Comparison of ENCODE assay signal across 34 mouse cellular contexts in genomic region chr16:20551691-20552090, GRCm38 (mm10). TPM values are rescaled to one million over a fixed set of nuclear protein-coding genes. Genes with fewer than 3 reads are reported as not detected.
"Had no signal": no experiment of that assay in that cellular context is flagged by ENCODE, and none has a peak within 500 bp of the region (broad histone marks: within the 10 kb centered on the region; RNA-seq: fewer than 3 reads in every experiment).

No protein-coding gene starts in this region.

- H3K4me3 ChIP-seq: heart, embryonic 10.5 days; heart, embryonic 13.5 days; heart, embryonic 15.5 days; hindbrain, embryonic 10.5 days; hindbrain, embryonic 12.5 days; hindbrain, embryonic 13.5 days; hindbrain, embryonic 15.5 days; intestine, embryonic 15.5 days; kidney, embryonic 15.5 days; layer of hippocampus, adult 2 months; left cerebral cortex, adult 2 months had no signal

- H3K27ac ChIP-seq: heart, embryonic 10.5 days; heart, embryonic 13.5 days; heart, embryonic 15.5 days; hindbrain, embryonic 10.5 days; hindbrain, embryonic 12.5 days; hindbrain, embryonic 13.5 days; hindbrain, embryonic 14.5 days; hindbrain, embryonic 15.5 days; hindbrain, postnatal 0 days; intestine, embryonic 15.5 days; kidney, embryonic 15.5 days; kidney, postnatal 0 days; layer of hippocampus, adult 2 months; left cerebral cortex, adult 2 months had no signal

- H3K4me2 ChIP-seq: heart, embryonic 11.5 days; heart, embryonic 13.5 days; heart, embryonic 15.5 days; hindbrain, embryonic 12.5 days; hindbrain, embryonic 13.5 days; hindbrain, embryonic 14.5 days; hindbrain, embryonic 15.5 days; intestine, embryonic 15.5 days; kidney, embryonic 15.5 days had no signal

- DNase-seq: heart, postnatal 10 days; heart, postnatal 14 days; heart, postnatal 36 days; heart, postnatal 4 days; kidney, adult 11 months; kidney, adult 18-20 months; kidney, adult 2 months; kidney, adult 8-10 months; kidney, adult 9 months; kidney, postnatal 10 days; kidney, postnatal 14 days; kidney, postnatal 25 days; kidney, postnatal 36 days; kidney, postnatal 4 days; layer of hippocampus, adult 9-11 months; layer of hippocampus, postnatal 36 days had no signal

- H3K9me3 ChIP-seq: heart, embryonic 10.5 days; heart, embryonic 13.5 days; heart, embryonic 15.5 days; hindbrain, embryonic 10.5 days; hindbrain, embryonic 12.5 days; hindbrain, embryonic 13.5 days; hindbrain, embryonic 15.5 days; intestine, embryonic 15.5 days; kidney, embryonic 15.5 days had no signal

- H3K27me3 ChIP-seq: heart, embryonic 13.5 days; heart, embryonic 15.5 days; hindbrain, embryonic 12.5 days; hindbrain, embryonic 13.5 days; hindbrain, embryonic 15.5 days; intestine, embryonic 15.5 days; kidney, embryonic 15.5 days had no signal

- ATAC-seq: hindbrain, embryonic 16.5 days; hindbrain, postnatal 0 days; inflammation-experienced regulatory T-cells, adult 6 months; intestine, embryonic 15.5 days had no signal

- H3K9ac ChIP-seq: heart, embryonic 13.5 days; heart, embryonic 15.5 days; hindbrain, embryonic 12.5 days; hindbrain, embryonic 13.5 days; hindbrain, embryonic 14.5 days; hindbrain, embryonic 15.5 days; intestine, embryonic 15.5 days; kidney, embryonic 15.5 days had no signal

RNA-seq across cellular contexts. Expression of gene Vwa5b2, which starts 37.6 kb away (rescaled TPM):
- total RNA-seq: heart, postnatal 14 days; heart, postnatal 4 days had no signal
- polyA plus RNA-seq: heart, postnatal 0 days had no signal
